Mouse (Mus musculus) limb, embryonic 15.5 days (tissue): ENCODE results near the gene Cxcr1. TPM values are rescaled to one million over a fixed set of nuclear protein-coding genes. Genes with fewer than 3 reads are reported as not detected.

Source experiments
- ATAC-seq: fragments of 200-750 bp; cut with Nextera tagmentation; 2 replicates; pipeline ENCODE4 v1.8.0; 2017; ENCODE audit warnings: low read depth, moderate TSS enrichment; ENCODE audit not compliant: insufficient number of reproducible peaks, low FRiP score, low TSS enrichment
- H3K27ac ChIP-seq: fragments of 300-500 bp; sonication (generic); 2 replicates; pipeline ENCODE4 v1.5.1; 2015; ENCODE audit warnings: moderate library complexity, mild to moderate bottlenecking, inconsistent platforms
- H3K27me3 ChIP-seq: fragments of 300-500 bp; sonication (generic); 2 replicates; pipeline ENCODE4 v1.6.1; 2015; ENCODE audit warnings: inconsistent platforms
- H3K36me3 ChIP-seq: fragments of 300-500 bp; sonication (generic); 2 replicates; pipeline ENCODE4 v1.6.1; 2015; ENCODE audit warnings: inconsistent platforms
- H3K4me1 ChIP-seq: fragments of 300-500 bp; sonication (generic); 2 replicates; pipeline ENCODE4 v1.6.1; 2015; ENCODE audit warnings: inconsistent platforms
- H3K4me2 ChIP-seq: fragments of 300-500 bp; sonication (generic); 2 replicates; pipeline ENCODE4 v1.6.1; 2015; ENCODE audit warnings: mild to moderate bottlenecking, inconsistent platforms
- H3K4me3 ChIP-seq: fragments of 300-500 bp; sonication (generic); 2 replicates; pipeline ENCODE4 v1.5.1; 2015; ENCODE audit warnings: mild to moderate bottlenecking, inconsistent platforms
- H3K9ac ChIP-seq: fragments of 300-500 bp; sonication (generic); 2 replicates; pipeline ENCODE4 v1.6.1; 2015; ENCODE audit warnings: inconsistent platforms
- H3K9me3 ChIP-seq: fragments of 300-500 bp; sonication (generic); 2 replicates; pipeline ENCODE4 v1.6.1; 2016; ENCODE audit warnings: inconsistent platforms
- WGBS: fragments of 180-500 bp; shearing (Covaris S2); methylation state at CpG from one replicate; pipeline ENCODE4 v1.1.7; 2015; 5-methylcytosine and 5-hydroxymethylcytosine counted together
- microRNA counts: library from miRNA; unstranded; fragments of <30 nt; microRNA quantifications from one replicate; lab custom pipeline; 2016
- microRNA-seq: library from miRNA; unstranded; fragments of <30 nt; microRNA quantifications from one replicate; pipeline ENCODE4, GENCODE M21; 2016
- polyA plus RNA-seq: library from polyadenylated mRNA; unstranded; fragments of >200 nt; fragmentation: Nextera tagmentation; extraction: Ambion mirVana; gene quantifications from 2 replicates; pipeline ENCODE4 v1.2.1, GENCODE M21; 2015

Cxcr1 gene
- polyA plus RNA-seq, 1 experiment from 2014 or later: not detected

DNA sequence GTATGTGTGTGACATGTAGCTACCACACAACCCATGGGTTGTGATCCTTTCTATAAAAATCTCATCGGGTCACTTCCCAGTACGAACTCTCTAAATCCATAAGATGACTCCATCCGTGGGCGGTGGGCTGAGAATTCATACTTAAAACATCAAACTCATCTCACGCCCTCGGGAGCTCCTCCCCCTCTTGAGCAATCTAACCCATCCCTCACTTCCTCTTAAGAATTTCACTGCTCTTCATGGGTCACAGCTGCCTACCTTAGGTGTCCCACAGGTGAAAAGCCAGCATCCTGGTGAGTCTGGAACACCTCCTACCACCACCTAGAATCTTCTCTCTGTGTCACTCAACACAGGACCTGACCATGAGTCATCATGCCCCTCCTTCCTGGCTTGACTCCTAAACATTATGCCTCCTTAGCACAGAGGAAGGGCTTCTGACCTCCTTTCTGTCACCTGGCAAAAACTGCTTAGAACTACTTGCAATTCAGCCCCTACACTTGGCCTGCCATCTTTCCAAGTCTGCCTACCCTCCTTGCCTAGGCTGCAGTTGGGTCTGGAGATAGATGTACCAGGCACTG, 38.9 kb downstream of the Cxcr1 start:
- H3K4me3 ChIP-seq: no peak overlapping the region
- H3K9ac ChIP-seq: no peak overlapping the region
- no peaks in the 10 kb centered on the region for H3K36me3 ChIP-seq
- H3K9me3 ChIP-seq: no peaks in the 10 kb centered on the region
- no peak for ATAC-seq
- no peaks in the 10 kb centered on the region for H3K4me1 ChIP-seq
- no peak overlapping the region for H3K4me2 ChIP-seq
- no peak overlapping the region for H3K27ac ChIP-seq
- no peaks in the 10 kb centered on the region for H3K27me3 ChIP-seq
- 83% methylated on average over 6 of the region's 6 CpGs for WGBS

DNA sequence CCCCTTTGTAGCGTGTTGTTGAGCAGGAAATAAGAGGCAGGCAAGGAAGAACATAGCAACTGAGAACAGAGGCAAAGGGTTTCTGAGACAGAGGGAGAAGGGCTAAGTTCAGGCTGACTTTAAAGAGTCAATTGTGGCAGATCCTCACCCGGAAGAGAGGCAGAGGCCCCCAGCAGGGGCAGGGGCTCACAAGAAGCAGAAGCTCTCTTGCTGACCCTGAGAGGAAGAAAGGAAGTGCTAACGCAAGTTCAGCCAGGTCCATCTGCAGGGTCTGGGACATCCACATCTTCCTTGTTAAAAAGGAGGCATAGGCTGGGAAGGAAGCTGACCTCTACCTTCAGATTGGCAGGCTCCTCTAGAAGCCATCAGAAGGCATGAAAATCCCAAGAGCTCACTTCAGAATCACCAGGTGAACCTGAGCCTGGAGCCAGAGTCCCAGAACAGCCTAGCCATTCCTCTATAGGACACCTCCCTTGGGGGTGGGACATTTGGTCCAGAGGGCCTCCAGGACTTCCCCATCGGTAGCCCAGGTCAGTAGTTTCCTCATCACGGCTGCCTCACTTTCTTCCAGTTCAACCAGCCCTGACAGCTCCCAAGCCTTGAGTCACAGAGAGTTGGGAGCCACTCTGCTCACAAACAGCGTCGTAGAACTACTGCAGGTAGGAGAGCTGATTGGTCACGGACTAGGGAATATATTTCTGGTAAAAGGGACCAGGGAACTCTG, 40.8 kb downstream of the Cxcr1 start, which contains the start of gene Cxcr2:
Gene Cxcr2, plus strand, starts transcription at position 529 of the 724 bp plus-strand sequence.
- no peak within 1 kb of the TSS for H3K27ac ChIP-seq
- no peak within 1 kb of the TSS for H3K4me2 ChIP-seq
- no peaks in the 10 kb centered on the region for H3K4me1 ChIP-seq
- WGBS: 64% methylated on average over 8 of the region's 8 CpGs
- H3K4me3 ChIP-seq: no peak within 1 kb of the TSS
- no peak for ATAC-seq
- no peaks in the 10 kb centered on the region for H3K9me3 ChIP-seq
- H3K36me3 ChIP-seq: no peaks in the 10 kb centered on the region
- H3K9ac ChIP-seq: no peak within 1 kb of the TSS
- no peaks in the 10 kb centered on the region for H3K27me3 ChIP-seq

DNA sequence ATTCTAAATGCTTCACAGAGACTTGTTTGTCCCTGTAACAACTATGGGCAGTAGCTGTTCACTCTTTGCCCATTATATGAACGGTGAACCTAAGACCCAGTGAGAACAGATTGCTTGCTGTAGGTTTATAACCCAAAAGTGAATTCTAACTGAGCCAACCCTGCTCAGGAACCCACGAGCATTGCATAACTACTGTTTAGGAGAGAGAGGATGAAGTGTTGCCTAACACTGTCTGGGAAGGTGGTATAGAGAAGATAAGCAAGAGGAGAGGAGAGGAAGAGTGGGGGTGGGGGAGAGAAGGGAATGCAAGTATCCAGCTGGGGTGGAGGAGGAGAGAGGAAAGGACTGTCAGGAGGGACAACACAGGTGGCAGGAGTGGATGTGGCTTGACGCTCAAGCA, 43.3 kb downstream of the Cxcr1 start:
- no peaks in the 10 kb centered on the region for H3K9me3 ChIP-seq
- no peak for ATAC-seq
- H3K4me2 ChIP-seq: no peak overlapping the region
- no peak overlapping the region for H3K4me3 ChIP-seq
- 67% methylated on average over 3 of the region's 3 CpGs for WGBS
- H3K36me3 ChIP-seq: no peaks in the 10 kb centered on the region
- no peak overlapping the region for H3K27ac ChIP-seq
- H3K9ac ChIP-seq: no peak overlapping the region
- H3K4me1 ChIP-seq: no peaks in the 10 kb centered on the region
- no peaks in the 10 kb centered on the region for H3K27me3 ChIP-seq

DNA sequence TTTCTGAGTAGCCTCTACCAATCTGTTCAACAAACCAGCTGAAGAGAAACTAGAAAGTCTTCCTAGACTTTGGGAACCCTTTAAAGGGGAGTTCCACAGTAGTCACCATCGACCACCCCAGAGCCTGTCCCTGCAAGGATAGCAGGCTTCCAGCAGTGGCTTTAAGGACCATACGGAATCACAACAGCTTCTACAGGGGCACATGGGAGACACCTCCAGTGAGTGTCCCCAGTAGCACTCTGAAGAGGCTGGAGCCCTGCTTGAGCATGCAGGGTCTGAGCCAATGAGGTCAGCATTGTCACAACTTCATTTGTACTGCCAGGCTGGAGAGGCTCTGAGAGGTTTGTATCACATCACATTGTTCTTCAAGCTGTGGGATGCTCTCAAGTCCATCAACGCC, 44.3 kb downstream of the Cxcr1 start:
- Histone ChIP-seq H3K27me3 (no peaks in the 10 kb centered on the region), H3K4me2 (no peak overlapping the region), H3K27ac (no peak overlapping the region), H3K9ac (no peak overlapping the region), H3K4me1 (no peaks in the 10 kb centered on the region), H3K4me3 (no peak overlapping the region), H3K9me3 (no peaks in the 10 kb centered on the region), H3K36me3 (no peaks in the 10 kb centered on the region)
- 73% methylated on average over 3 of the region's 3 CpGs for WGBS
- ATAC-seq: no peak

DNA sequence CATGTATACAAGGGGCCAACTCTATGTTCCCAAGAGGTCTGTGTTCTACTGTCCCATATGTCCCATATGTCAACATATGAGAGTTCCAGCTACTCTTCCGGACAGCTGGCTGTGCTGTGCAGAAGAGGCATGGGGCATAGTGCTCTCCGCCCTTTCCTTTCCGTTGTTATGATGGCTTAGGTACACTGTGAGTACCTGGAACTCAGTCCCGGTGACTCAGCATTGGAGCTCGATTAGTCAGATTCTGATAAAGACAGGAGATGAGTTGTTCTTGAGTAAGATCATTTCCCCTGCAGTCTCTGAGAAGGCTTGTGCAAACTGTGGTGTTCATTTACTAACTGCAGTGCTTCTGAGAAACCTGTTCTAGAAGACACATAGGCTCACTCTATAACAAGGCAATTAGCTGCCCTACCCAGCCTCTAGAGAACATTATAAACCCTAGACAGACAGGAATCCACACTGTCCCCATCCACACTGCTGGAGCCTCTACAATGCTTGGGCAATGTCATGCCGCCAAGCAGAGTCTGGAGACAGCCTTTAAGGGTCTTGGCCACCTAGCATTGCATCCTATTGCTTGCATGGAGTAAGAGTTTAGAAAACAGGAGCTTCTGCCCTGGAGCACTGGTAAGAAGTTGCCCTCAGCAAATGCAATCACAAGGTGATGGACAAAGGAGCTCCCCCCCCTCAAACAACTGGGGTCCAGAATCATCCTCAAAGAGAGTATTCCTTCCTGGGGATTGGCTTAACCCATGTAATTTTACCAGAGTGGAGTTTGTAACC, 45.1 kb downstream of the Cxcr1 start:
- ATAC-seq: no peak
- no peaks in the 10 kb centered on the region for H3K36me3 ChIP-seq
- no peak overlapping the region for H3K9ac ChIP-seq
- 83% methylated on average over 6 of the region's 6 CpGs for WGBS
- H3K27me3 ChIP-seq: no peaks in the 10 kb centered on the region
- no peaks in the 10 kb centered on the region for H3K9me3 ChIP-seq
- no peak overlapping the region for H3K27ac ChIP-seq
- no peak overlapping the region for H3K4me3 ChIP-seq
- H3K4me2 ChIP-seq: no peak overlapping the region
- H3K4me1 ChIP-seq: no peaks in the 10 kb centered on the region

MicroRNA genes within 50 kb of the gene (microRNA counts, 519-probe panel; counts per million panel counts)
- 2,568 counts per million, percentile 54 among the panel's probes with 10 or more counts for microRNA mmu-miR-1928 (lab: Ali Mortazavi, UCI)

Small RNA genes lying within 50 kb of the gene (microRNA-seq; reads per million reads assigned to microRNA genes)
- not detected for gene Mir1928

Other genes with a start within 250 kb of the Cxcr1 start
- gene Tns1, start 70.2 kb downstream of the Cxcr1 start, polyA plus RNA-seq: 59.9 and 65.2 TPM in 2 replicates
- 0.35 and 0.84 TPM in 2 replicates for gene Rufy4, start 69.1 kb downstream of the Cxcr1 start, polyA plus RNA-seq
- 0.45 and 0.51 TPM in 2 replicates for gene Cxcr2, start 40.6 kb downstream of the Cxcr1 start, polyA plus RNA-seq
- gene Arpc2, start 41.5 kb upstream of the Cxcr1 start, polyA plus RNA-seq: 441 and 463 TPM in 2 replicates
- gene Gpbar1, start 83.9 kb upstream of the Cxcr1 start, polyA plus RNA-seq: 0.18 TPM in 1 of 2 replicates, not detected in the other
- gene Aamp, start 90.1 kb upstream of the Cxcr1 start, polyA plus RNA-seq: 232 and 249 TPM in 2 replicates
- gene Pnkd, start 90.3 kb upstream of the Cxcr1 start, polyA plus RNA-seq: 104 and 114 TPM in 2 replicates
- 58.8 and 69.6 TPM in 2 replicates for gene Tmbim1, start 111.0 kb upstream of the Cxcr1 start, polyA plus RNA-seq
- 1.6 and 2.0 TPM in 2 replicates for gene Catip, start 167.5 kb upstream of the Cxcr1 start, polyA plus RNA-seq
- gene Slc11a1, start 180.6 kb upstream of the Cxcr1 start, polyA plus RNA-seq: 3.4 and 4.4 TPM in 2 replicates
- 82.4 and 85.4 TPM in 2 replicates for gene Ctdsp1, start 196.9 kb upstream of the Cxcr1 start, polyA plus RNA-seq
- gene Vil1, start 214.7 kb upstream of the Cxcr1 start, polyA plus RNA-seq: 0.15 and 0.20 TPM in 2 replicates